Mouse (Mus musculus) neutrophil, adult 5-6 weeks (primary cell): Measurements from ENCODE around the gene Fam186a. TPM values are rescaled to one million over a fixed set of nuclear protein-coding genes. Genes with fewer than 3 reads are reported as not detected.

Source experiments
- ATAC-seq: fragments of 151-379, 151-347 bp; 2 replicates; pipeline ENCODE4 v1.8.0; 2017; ENCODE audit warnings: mild to moderate bottlenecking, moderate TSS enrichment; ENCODE audit not compliant: insufficient number of reproducible peaks, poor library complexity, low FRiP score, severe bottlenecking; ENCODE audit errors: extremely low read depth
- total RNA-seq: library from RNA; stranded (forward); fragments of 200-1000 nt; gene quantifications from 2 replicates; pipeline ENCODE4 v1.2.3, GENCODE M21; 2017

The Fam186a gene
- total RNA-seq, 1 experiment from 2014 or later = not detected

- no peak for ATAC-seq
Measured at GRCm38 (mm10) chr15:99937841-99938240, 29.0 kb downstream of the Fam186a start.

- ATAC-seq = no peak
Measured at GRCm38 (mm10) chr15:99936659-99937058, 30.2 kb downstream of the Fam186a start.

- ATAC-seq = no peak
Measured at GRCm38 (mm10) chr15:99934501-99934900, 32.4 kb downstream of the Fam186a start.

- ATAC-seq = no peak
Measured at GRCm38 (mm10) chr15:99931231-99931630, 35.6 kb downstream of the Fam186a start.

- no peak for ATAC-seq
Measured at GRCm38 (mm10) chr15:99919601-99920158, 47.2 kb downstream of the Fam186a start.

GRCm38 (mm10) chr15:99917264-99917663, 49.6 kb downstream of the Fam186a start:
- no peak for ATAC-seq

- ATAC-seq = no peak
Measured at GRCm38 (mm10) chr15:99914613-99915012, 52.2 kb downstream of the Fam186a start.

- no peak for ATAC-seq
Measured at GRCm38 (mm10) chr15:99911785-99912184, 55.1 kb downstream of the Fam186a start.

- peak; percentile 44; the same call in 1 of the 2 replicates for ATAC-seq
Measured at GRCm38 (mm10) chr15:99909339-99909996, 57.4 kb downstream of the Fam186a start.

- no peak for ATAC-seq
Measured at GRCm38 (mm10) chr15:99907514-99907913, 59.3 kb downstream of the Fam186a start.

GRCm38 (mm10) chr15:99907041-99907440, 59.8 kb downstream of the Fam186a start:
- no peak for ATAC-seq

GRCm38 (mm10) chr15:99904841-99905240, 62.0 kb downstream of the Fam186a start:
- no peak for ATAC-seq

- ATAC-seq = peak; percentile 51; the same call in 1 of the 2 replicates
Measured at GRCm38 (mm10) chr15:99904333-99904732, 62.5 kb downstream of the Fam186a start.

- ATAC-seq = no peak
Measured at GRCm38 (mm10) chr15:99903227-99903626, 63.6 kb downstream of the Fam186a start.

GRCm38 (mm10) chr15:99902786-99903185, 64.1 kb downstream of the Fam186a start:
- ATAC-seq = no peak

- ATAC-seq = no peak
Measured at GRCm38 (mm10) chr15:99896621-99897020, 70.2 kb downstream of the Fam186a start.

GRCm38 (mm10) chr15:99891355-99891754, 75.5 kb downstream of the Fam186a start:
- no peak for ATAC-seq

- ATAC-seq = peak; percentile 13; the same call in 1 of the 2 replicates
Measured at GRCm38 (mm10) chr15:99890412-99891236, 76.2 kb downstream of the Fam186a start.

GRCm38 (mm10) chr15:99889275-99889874, 77.5 kb downstream of the Fam186a start:
- ATAC-seq = no peak
